Mouse (Mus musculus) embryonic facial prominence, embryonic 10.5 days (tissue): ENCODE data around the gene Zbtb20. TPM values are rescaled to one million over a fixed set of nuclear protein-coding genes. Genes with fewer than 3 reads are reported as not detected.

Source experiments
- DNase-seq: peaks from one replicate; pipeline ENCODE4 v3.0.0-alpha.2; 2017; ENCODE audit warnings: low spot score
- H3K27ac ChIP-seq: fragments of 300-500 bp; sonication (generic); replicated peaks from 2 replicates; pipeline ENCODE4 v1.5.1; 2016; ENCODE audit warnings: mild to moderate bottlenecking
- H3K27me3 ChIP-seq: fragments of 300-500 bp; sonication (generic); replicated peaks from 2 replicates; pipeline ENCODE4 v1.6.1; 2016; ENCODE audit warnings: low read depth, mild to moderate bottlenecking; ENCODE audit not compliant: poor library complexity, severe bottlenecking
- H3K36me3 ChIP-seq: fragments of 300-500 bp; sonication (generic); replicated peaks from 2 replicates; pipeline ENCODE4 v1.6.1; 2016; ENCODE audit warnings: mild to moderate bottlenecking, moderate library complexity
- H3K4me1 ChIP-seq: fragments of 300-500 bp; sonication (generic); 2 replicates; pipeline ENCODE4 v1.6.1; 2016
- H3K4me3 ChIP-seq: fragments of 300-500 bp; sonication (generic); 2 replicates; pipeline ENCODE4 v1.5.1; 2016; ENCODE audit warnings: mild to moderate bottlenecking, moderate library complexity
- H3K9me3 ChIP-seq: fragments of 300-500 bp; sonication (generic); 2 replicates; pipeline ENCODE4 v1.6.1; 2016; ENCODE audit warnings: mild to moderate bottlenecking
- WGBS: fragments of 180-500 bp; shearing (Covaris S2); methylation state at CpG from one replicate; pipeline ENCODE4 v1.1.7; 2016; 5-methylcytosine and 5-hydroxymethylcytosine counted together
- polyA plus RNA-seq: library from polyadenylated mRNA; unstranded; fragments of >200 nt; fragmentation: Nextera tagmentation; extraction: Ambion mirVana; gene quantifications from 2 replicates; pipeline ENCODE4 v1.2.1, GENCODE M21; 2016

Zbtb20 gene
- polyA plus RNA-seq, 1 experiment from 2014 or later, result 20.1 TPM

DNA sequence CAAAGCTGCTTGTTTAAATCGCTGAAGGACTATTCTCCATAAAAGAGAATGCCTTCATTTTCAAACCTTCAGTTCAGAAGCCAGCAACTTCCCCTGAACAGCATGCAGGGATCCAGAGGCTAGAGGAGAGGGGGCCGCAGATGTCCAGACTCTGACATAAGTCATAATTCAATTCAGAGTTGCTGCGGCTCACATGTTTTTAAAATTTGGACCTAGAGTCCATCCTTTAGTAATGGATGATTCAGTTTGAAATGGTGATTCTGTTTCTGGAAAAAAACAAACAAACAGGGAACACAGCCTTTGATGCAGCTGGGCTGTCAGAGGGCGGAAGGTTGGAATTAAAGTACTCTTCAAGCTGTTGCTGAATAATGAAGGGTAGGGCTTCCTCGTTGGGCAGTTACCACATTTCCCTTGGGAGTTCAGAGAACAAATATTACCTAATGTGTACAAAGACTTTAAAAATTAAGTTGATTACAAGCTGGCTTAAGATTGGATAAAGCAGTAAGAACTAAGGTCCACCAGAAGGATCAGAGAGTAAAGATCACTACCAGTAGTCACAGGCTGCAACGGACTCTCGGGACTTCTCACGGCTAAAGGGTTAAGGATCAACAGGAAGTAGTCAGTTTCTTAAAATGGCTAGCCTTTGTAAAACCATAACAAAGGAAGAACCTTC lies 459.6 kb downstream of the Zbtb20 start:
- Histone ChIP-seq H3K27ac (0 out of 2 replicates have a peak overlapping the region, but pooled peaks have one; percentile 31), H3K27me3 (no peaks in the 10 kb centered on the region), H3K4me1 (peaks cover 28% of the 10 kb centered on the region), H3K4me3 (no peak overlapping the region), H3K9me3 (no peaks in the 10 kb centered on the region), H3K36me3 (no peaks in the 10 kb centered on the region)
- WGBS, result 65% methylated on average over 8 of the region's 8 CpGs
- DNase-seq, result no peak

DNA sequence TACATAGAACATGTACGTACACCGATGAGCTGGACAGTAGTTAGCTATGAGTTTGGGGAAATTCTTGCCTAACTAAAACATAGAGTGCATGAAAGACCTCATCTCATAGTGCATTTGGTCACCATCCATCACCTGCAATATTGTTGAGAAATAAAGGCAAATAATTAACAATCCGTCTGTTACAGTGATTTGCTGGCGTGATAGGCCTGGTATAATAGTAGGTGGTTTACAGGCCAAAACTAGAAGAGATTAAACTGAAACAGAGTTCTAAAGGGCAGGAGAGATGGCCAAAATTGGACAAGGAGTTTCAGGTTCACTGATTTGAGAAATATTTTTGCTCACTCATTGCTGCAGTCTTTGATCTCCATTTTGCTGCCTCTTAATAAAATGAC lies 460.1 kb downstream of the Zbtb20 start:
- peaks cover 28% of the 10 kb centered on the region for H3K4me1 ChIP-seq
- H3K9me3 ChIP-seq, result no peaks in the 10 kb centered on the region
- no peaks in the 10 kb centered on the region for H3K27me3 ChIP-seq
- no peaks in the 10 kb centered on the region for H3K36me3 ChIP-seq
- DNase-seq, result no peak
- 85% methylated on average over 4 of the region's 4 CpGs for WGBS
- H3K4me3 ChIP-seq, result no peak overlapping the region
- H3K27ac ChIP-seq, result no peak overlapping the region

DNA sequence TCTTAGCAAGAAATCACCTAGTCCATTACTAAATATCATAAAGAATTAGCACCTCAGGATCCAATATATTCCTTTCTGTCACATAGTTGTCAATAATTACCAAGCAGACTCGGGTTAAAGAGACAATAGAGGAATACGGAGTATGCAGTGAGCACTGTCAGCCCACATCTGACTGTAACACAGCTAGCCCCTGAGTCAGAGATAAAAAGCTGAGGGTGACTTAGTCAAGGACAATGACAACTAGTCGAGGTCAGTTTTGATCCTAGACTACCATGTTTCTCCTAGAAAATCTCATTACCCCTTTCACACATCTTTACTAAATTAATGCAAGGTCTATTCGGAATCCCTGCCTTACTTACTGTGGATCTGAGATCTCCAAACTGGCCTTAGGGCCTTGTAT lies 465.0 kb downstream of the Zbtb20 start:
- 86% methylated on average over 4 of the region's 4 CpGs for WGBS
- H3K27ac ChIP-seq, result no peak overlapping the region
- H3K27me3 ChIP-seq, result no peaks in the 10 kb centered on the region

DNA sequence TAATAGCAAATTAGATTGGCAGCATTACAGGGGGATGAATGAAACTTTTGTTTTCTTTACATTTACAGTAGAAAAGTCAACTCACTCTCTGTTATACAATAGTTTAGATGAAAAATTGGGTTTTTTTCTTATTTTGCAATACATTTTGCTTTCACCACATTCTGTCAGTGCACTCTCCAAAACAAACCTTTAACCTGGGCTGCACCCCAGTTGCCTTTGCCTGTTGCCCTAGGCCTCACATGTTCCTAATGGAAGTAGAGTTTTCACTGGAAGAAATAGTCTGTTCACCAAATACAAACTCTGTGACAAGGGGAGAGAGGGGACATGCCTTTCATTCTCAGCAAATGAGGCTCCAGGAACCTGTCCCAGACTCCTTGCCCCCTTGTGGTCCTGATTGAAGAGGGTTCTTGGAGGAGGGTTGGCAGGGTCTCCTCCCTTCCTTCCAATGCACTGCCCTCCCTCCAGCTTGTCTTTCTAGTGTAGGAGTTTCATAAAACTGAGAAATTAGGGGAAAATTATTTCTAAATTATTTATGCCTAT lies 466.3 kb downstream of the Zbtb20 start:
- DNase-seq, result no peak
- Histone ChIP-seq H3K4me1 (no peaks in the 10 kb centered on the region), H3K27ac (no peak overlapping the region), H3K9me3 (no peaks in the 10 kb centered on the region), H3K27me3 (no peaks in the 10 kb centered on the region), H3K36me3 (no peaks in the 10 kb centered on the region), H3K4me3 (no peak overlapping the region)

More for the DNA sequence above, 465.0 kb downstream of the Zbtb20 start:
- no peaks in the 10 kb centered on the region for H3K4me1 ChIP-seq
- H3K36me3 ChIP-seq, result no peaks in the 10 kb centered on the region
- no peak overlapping the region for H3K4me3 ChIP-seq
- no peak for DNase-seq
- no peaks in the 10 kb centered on the region for H3K9me3 ChIP-seq

DNA sequence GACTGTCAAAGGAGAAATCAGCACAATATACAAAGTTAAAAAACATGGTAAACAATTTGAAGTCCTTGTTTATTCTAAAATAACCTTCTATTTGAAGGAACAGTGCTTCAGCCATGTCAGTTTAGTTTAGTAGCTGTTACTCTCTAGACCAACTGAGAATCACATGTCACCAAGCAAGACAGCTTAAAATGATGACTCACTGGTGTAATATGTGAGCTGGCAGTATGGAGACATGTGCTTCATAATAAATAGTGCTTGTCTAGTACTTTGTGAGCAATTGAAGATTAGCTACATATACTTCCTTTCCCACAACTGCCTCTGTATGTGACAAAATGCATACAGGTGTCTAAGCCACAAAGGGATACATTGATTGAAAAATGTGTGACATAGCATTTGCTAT lies 470.4 kb downstream of the Zbtb20 start:
- H3K4me3 ChIP-seq, result no peak overlapping the region
- H3K27me3 ChIP-seq, result no peaks in the 10 kb centered on the region
- H3K36me3 ChIP-seq, result no peaks in the 10 kb centered on the region
- no peaks in the 10 kb centered on the region for H3K9me3 ChIP-seq
- no peaks in the 10 kb centered on the region for H3K4me1 ChIP-seq
- no peak for DNase-seq
- no peak overlapping the region for H3K27ac ChIP-seq

DNA sequence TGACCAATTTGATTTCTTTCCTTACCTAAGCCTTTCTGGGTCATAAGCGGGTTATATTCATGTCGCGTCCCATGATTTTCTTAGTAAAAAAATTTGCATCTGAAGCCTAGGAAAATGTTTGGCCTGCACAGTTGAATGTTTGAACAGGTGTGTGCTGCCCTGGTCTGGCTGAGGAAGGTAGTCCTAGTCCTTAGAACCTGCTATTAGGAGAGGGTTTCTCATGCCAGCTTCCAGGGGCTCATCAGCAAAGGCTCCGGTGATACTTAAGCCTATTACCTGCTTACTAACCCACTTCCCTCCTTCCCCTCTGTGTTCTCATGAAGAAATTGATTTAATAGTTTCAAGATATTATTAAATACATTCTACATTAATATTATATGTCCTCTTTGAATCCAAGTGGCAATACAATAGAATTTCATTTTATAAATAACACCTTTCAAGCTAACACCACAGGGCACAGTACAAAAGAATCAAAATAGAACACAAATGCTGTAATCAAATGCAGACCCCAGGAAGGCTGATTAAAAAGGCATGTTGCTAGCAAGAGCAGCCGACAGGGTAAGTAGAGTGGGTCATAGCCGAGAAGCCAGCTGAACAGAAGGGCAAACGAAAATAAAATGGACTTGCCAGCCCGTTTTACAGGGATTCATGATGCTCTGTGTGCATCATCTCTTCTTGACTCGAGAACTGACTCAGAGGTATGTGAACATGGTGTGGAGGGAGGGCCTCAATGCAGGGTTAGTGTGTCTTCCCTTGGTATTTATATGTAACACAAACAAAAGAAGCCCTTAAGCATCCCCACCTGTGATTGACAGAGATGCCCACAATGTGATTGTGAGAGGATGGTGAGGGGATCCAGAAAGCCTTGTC lies 480.3 kb downstream of the Zbtb20 start:
- Histone ChIP-seq H3K4me1 (peaks cover 15% of the 10 kb centered on the region), H3K9me3 (no peaks in the 10 kb centered on the region), H3K27ac (no peak overlapping the region; the same call in 1 of the 2 replicates), H3K27me3 (no peaks in the 10 kb centered on the region), H3K4me3 (no peak overlapping the region), H3K36me3 (no peaks in the 10 kb centered on the region)
- WGBS, result 67% methylated on average over 9 of the region's 9 CpGs
- DNase-seq, result peak; percentile 42

DNA sequence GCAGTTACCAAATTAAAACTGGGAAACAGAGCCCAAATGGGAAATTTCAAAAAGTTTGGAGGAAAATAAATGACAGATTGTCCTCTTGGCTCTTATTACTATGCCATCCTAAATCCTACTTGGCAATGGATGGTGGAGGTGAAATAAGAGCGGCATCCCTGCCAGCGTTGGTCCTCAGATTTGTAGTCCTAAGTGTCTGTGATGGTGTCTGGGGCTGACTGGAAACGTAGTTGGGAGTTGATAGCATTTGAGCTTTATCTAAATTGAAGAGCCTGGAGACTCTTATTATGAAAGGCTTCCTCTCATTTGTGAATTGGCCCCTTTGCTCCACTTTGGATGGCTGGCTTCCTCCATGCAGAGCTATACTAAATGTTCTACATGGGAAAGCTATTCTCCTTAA lies 483.9 kb downstream of the Zbtb20 start:
- Histone ChIP-seq H3K27me3 (no peaks in the 10 kb centered on the region), H3K9me3 (no peaks in the 10 kb centered on the region), H3K36me3 (no peaks in the 10 kb centered on the region), H3K4me1 (peaks cover 37% of the 10 kb centered on the region), H3K4me3 (no peak overlapping the region), H3K27ac (no peak overlapping the region)
- 82% methylated on average over 3 of the region's 3 CpGs for WGBS
- DNase-seq, result no peak

DNA sequence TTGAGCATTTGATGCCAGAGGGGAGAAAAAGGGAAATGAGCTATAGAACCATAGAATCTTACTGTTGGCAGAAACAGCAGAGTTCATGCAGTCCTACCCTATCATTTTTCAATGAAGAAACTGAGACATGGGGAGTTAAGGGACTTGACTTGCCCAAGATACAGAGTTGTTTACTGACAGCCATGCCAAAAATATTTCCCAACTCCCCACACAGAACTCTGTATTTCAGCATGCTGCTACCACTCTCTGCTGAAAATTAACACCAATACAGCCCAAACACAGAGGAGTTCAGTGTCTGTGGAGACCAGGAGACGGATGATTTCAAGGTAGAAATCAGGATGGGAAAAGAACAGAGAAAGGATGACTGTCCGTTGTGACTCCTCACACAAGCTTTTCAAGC lies 484.4 kb downstream of the Zbtb20 start:
- 86% methylated on average over 2 of the region's 2 CpGs for WGBS
- Histone ChIP-seq H3K4me1 (peaks cover 39% of the 10 kb centered on the region), H3K4me3 (no peak overlapping the region), H3K27me3 (no peaks in the 10 kb centered on the region), H3K36me3 (no peaks in the 10 kb centered on the region), H3K27ac (no peak overlapping the region), H3K9me3 (no peaks in the 10 kb centered on the region)
- DNase-seq, result no peak

DNA sequence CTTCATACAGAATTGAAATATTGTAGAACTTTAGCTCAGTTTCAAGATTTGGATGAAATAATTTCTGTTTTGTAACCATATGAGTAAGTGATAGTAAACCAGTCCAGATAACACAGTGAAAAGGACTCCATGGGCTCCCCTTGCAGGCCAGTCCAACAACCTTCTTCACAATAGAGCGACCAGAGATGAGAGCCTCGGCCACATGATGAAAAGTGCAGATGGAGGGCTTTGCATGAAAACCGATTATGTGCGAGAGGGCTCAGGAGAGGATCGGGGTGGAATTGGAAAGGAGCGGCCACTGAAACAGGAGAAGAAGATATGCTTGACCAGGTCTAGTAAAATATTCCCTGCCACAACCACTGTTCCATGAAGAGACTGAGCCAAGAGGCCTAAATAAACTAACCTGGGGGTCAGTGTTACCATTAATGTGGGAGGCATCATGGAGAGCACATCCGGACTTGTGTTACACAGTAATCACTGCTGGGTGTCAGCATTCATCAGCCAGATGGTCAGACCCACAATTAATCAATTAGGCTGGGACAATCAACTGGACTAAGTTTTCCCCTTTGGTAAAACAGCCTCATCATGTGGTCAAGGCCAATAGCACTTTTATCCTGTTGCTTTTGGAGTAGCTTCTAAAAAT lies 485.3 kb downstream of the Zbtb20 start:
- WGBS, result 75% methylated on average over 7 of the region's 7 CpGs
- Histone ChIP-seq H3K4me1 (peaks cover 31% of the 10 kb centered on the region), H3K27ac (no peak overlapping the region; the same call in 1 of the 2 replicates), H3K36me3 (no peaks in the 10 kb centered on the region), H3K4me3 (no peak overlapping the region), H3K27me3 (no peaks in the 10 kb centered on the region), H3K9me3 (no peaks in the 10 kb centered on the region)
- no peak for DNase-seq

DNA sequence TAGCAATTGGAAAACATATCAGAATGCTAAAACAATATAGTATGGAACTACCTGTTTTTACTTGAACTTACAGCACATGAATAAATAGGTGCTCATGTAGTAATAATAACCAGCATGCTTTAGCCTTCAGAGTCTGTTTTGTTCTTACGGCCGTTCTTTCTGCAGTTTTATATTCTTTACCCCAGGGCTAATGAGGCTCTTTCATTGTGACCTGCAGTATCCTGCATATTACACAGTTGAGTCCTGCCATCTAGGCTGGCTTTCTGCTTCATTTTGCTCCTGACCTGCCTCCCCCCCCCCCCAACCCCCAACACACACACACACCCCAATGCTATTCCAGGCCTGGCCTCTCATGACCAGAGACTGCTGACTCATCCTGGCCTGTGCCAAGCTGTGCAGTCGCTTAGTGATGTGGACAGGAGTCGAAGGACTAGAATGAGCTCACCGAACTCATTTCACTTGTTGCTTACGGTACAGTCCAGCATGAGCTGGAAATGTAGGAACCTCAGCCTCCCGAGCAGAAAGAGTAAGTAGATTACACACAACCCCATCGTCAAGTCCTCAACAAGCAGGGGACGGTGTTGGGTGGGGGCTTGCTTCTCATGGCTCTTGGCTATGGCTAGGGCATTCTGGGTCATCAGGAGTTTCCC lies 487.1 kb downstream of the Zbtb20 start:
- peaks cover 26% of the 10 kb centered on the region for H3K4me1 ChIP-seq
- no peaks in the 10 kb centered on the region for H3K27me3 ChIP-seq
- no peak overlapping the region for H3K4me3 ChIP-seq
- WGBS, result 85% methylated on average over 9 of the region's 9 CpGs
- H3K36me3 ChIP-seq, result no peaks in the 10 kb centered on the region
- no peaks in the 10 kb centered on the region for H3K9me3 ChIP-seq
- DNase-seq, result no peak
- peak overlapping the region; percentile 66 for H3K27ac ChIP-seq

DNA sequence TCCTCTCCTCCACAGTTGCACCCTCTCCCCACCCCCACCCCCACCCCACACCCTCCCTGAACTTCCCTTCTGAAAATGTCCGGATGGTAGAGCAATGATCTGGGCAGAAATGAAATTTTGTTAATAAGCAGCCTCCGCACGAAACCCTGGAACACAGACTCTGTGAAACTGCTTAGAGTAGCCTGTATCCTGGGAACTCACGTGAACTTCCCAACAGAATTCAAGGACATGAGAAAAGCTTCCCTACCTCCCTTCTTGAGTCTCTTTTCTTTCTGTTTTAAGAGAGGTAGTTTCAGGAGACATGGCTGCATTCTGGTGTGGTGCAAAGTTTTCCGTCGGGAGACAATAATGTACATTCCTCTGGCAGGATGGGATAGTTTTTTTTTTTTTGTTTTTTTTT lies 487.6 kb downstream of the Zbtb20 start:
- H3K27me3 ChIP-seq, result no peaks in the 10 kb centered on the region
- WGBS, result 68% methylated on average over 6 of the region's 6 CpGs
- no peak for DNase-seq
- H3K9me3 ChIP-seq, result no peaks in the 10 kb centered on the region
- H3K4me3 ChIP-seq, result no peak overlapping the region
- H3K27ac ChIP-seq, result peak overlapping the region; percentile 66
- H3K36me3 ChIP-seq, result no peaks in the 10 kb centered on the region
- peaks cover 26% of the 10 kb centered on the region for H3K4me1 ChIP-seq
